Mouse (Mus musculus) retina, embryonic 14.5 days (tissue): Measurements from ENCODE around the gene Tspan17.

Experiments
- DNase-seq: peaks from one replicate; pipeline ENCODE4 v3.0.0-alpha.2; 2015; ENCODE audit warnings: low spot score

Tspan17 gene

DNA sequence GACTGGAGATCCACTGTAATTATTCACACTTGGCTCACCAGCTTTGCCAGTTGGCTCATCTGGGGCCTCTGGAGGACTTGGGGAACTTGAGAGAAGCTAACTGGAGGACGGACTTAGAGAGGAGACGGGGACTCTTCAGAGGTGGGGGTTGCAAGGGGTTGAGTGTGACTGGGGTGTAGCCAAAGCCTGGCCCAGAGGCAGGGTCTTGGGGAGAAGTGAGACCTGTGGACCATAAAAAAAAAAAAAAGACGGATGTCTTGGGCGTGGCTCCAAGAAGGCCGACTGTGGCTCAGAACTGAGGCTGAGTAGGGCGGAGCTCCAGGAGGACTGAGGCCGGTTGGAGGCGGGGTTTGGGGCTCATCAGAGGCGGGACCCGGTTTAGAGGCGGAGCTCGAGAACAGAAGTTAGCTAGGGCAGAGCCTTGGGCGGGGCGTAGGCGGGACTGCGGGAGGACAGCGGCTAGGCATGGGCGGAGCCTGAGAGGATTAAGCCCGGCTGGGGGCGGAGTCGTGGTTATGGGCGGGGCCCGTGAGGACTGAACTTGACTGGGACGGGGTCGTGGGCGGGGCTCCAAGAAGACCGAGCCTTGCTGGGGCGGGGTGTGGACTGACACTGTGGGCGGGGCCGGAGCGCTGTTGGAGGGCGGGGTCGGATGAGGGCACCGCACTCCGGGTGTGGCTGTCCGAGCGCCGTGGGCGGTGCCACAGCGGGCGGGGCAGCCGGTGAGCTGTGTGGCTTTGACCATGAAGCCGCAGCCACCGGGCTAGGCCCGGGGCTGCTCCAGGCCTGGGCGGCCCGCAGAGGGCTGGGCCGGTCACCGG is at the start of gene Tspan17:
Gene Tspan17 (plus strand): TSS at position 638 of the 821 bp plus-strand sequence.
- DNase-seq, result peak; percentile 100

DNA sequence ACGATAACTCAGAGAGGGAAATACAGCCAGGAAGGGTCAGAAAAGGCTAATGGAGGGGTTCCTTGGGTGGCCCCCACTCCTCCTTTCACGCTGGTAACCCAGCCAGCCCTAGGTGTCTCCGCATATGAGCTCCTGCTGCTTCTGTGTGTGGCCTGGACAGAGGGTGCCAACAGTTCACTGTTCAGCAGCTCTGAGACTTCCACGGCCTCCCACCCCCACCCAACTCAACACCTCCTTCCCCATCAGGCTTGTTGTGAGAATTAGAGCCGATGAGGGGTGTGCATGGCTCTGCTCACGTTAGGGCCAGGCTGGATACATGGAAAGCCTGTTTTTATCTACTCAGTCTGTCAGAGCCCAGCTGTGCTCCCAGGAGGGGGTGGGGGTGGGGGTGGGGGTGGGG is 43.1 kb upstream of the Tspan17 start:
- no peak for DNase-seq

DNA sequence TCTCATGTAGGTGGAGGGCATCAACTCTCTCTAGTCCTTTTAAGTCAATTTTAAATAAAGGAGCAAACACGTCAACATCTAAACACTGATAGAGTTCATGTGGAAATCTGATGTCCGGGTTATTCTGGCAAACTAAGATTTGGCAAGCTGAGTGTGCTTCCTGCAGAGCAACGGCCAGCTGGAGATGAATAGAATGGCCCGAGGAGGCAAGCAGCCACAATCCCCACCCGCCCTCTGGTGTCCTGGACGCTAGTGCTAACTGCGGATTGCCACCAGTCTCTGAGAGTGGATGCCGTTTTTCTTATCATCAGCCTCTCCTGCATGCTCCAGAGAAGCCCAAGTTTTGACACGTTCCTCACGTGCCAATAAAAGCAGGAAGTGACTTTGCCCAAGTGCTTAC is 42.3 kb upstream of the Tspan17 start:
- no peak for DNase-seq

DNA sequence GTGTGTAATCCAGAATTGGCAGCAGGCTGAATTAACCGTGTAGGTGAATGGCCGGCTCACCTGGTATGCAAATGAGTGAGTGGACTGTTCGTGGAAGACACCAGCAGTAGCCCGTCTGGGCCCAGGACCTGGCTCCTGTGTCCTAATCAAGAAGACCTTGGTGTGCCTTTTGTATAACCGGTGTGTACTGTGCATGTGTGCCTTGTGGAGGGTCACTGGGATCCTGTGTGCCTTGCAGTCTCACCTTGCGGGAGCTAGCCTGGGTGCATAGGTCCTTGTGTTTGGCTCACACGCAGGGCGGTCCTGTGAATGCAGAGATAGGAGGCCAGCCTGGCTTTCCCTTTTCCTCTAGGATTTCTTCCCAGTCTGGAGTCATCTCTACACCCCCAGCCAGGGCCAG is 41.0 kb upstream of the Tspan17 start:
- no peak for DNase-seq

DNA sequence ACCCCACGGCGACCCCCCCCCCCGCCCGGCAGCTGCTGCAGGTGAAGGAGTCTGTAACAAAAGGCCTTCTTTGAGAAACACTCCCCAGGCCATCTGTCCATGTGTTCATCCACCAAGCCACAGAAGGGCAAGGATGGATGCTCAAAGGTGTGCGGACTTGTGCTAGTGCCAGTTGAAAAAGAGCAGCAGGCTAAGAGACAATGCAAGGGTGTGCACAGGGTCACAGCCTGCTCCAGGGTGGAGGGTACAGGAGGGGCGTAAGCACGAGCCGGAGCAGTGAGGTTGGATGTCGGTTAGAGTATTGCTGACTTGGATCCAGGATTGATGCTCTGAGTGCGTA is 40.5 kb upstream of the Tspan17 start:
- DNase-seq, result no peak

DNA sequence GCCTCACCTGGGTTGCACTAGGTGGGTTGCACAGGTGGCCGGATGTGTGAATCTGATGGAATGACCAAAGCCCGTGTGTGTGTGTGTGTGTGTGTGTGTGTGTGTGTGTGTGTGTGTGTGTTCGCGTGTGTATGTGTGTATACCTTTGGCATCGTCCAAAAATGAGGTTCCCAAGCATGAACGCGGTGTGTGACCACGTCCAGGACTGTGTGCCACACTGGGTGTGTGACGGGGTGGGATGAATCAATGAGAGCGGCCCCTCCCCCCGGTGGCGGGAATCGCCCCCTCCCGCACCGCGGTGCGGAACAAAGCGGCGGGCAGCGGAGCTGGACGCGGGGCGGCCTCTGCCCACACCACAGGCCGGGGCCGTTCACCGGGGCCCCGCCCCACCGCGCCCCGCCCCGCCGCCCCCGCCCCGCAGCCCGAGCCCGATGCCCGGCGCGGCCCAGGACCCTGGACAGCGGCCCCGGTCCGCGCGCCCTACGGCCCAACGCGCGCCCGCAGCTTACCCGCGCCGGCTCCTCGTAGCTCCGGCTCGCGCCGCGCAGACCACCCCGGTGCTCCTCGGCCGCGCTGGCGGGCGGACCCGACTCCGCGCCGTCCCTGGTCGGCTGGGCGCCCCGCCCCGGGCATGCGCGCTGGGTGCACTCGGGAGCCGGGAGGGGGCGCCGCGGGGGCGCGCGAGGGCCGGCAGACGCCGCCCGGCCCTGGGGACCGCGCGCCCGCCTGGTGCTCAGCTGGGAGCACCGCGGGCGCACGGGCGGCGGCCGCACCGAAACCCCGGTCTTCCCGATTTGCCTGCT is 39.9 kb upstream of the Tspan17 start:
- DNase-seq, result peak; percentile 81

DNA sequence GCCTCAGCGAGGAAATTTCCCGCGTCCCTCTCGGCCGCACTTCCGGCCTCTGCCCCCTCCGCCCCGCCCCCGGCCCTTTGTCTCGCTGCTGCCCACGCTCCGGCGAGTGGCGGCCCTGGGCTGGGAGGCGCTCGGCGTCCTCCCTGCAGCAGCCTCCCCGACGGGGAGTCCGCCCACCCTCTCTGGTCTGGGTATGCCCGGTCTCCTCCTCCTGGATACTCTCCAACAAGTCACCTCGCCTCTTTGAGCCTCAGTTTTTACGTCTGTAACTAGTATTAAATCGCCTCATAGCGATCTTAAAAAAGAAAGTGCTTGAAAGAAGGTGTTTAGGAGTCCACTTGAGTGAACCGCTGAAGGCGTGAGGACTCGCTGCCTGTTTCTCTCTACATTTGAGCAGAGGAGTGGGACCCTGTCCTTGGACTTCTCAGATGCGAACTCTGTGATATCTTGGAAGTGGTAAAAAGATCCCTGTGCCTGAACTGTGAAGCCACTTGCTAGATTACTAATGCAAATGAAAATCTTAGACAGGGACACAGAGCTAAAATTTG is 39.2 kb upstream of the Tspan17 start, which contains the start of gene Gprin1:
Gene Gprin1 (minus strand): TSS at position 11 of the 548 bp plus-strand sequence.
- DNase-seq, result no peak

DNA sequence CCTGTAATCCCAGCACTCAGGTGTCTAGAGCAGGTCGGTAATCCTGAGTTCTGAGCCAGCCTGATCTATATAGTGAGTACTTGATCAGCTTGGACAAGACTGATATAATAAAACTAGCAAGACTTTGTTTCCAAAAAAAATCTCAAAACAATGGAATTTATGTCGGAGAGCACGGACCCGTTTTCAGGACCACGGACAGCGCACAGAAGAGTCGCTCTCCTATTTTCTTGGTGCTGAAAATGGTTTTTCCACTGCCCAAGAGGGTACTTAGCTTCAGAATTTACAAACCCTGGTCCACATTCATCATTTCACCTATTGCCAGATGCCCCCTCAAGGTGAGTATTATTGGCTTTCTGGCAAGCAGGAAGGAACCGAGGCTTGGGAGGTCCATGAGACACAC is 38.5 kb upstream of the Tspan17 start:
- DNase-seq, result peak; percentile 70

DNA sequence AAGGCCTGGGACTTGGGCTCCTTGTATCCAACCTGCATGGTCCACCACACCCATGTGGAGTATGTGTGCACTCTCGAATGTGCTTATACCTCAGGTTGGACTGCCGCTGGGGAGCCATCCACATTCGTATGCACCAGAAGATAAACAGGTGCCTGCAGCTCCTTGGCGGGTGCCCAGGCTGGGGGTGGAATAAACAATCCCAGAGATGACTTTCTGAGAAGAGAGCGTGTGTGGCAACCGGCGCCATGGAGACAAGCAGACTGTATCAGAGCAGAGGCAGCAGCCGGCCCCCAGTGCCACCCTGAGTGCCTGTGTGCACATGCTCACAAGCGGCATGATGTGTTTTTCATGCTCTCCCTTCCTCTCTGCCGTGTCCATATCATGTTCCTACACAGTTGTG is 36.5 kb upstream of the Tspan17 start:
- DNase-seq, result no peak

DNA sequence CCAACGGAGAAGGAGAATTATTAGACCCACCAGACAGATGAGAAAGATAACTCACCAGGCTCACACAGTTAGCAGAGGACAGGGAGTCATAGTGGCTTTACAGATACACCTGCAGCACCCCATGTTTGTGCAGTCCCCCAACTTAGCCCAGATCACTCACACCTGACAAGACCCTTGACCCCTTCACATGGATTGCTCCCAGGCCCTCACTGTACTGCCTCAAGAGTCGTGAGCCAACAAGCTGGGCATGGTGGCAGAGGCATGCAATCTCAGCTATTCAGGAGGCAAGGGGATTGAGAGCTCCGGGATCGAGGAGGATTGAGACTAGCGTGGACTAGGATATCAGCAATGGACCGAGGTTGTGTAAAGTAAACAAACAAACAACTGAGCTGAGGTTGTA is 35.4 kb upstream of the Tspan17 start:
- DNase-seq, result no peak

DNA sequence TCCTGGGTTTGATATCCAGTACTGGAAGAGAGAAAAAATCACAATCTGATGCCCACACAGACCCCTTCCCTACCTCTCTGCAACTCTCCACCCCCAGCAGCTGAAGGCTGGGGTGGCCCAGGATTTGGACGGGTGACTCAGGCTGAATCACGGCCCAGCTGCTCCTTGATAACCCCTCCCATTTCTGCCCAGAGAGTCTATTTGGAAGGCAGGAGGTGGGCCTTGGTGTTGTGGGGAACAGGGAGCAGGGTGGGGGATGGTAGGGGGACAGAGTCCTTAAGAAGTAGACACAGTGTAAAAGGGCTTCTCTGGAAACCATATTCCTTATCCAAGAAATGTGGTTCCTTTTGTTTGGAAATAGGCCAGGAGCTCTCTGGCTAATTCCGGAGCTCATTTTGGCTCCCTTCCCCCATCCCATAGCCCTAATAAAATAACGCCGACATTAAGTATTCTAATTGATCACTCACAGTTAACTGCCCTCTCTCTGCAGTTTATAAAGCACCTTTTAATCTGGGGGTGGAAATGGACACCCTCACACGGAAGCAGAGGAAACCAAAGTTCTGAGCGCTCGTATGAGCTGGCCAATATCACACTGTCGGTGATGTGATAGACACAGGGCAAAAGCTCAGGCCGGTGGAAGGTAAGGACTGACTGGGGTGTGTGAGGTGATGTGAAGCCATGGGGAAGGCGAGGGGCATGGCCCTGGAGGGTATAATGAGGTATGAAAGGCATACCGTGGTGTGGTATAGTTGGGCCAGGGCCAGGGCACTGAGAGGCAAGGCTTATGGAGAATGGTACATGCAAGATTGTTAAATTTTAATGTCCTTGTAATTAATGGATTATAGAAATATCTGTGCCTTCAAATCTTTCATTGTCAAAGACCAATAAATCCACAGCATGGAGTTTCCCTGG is 34.8 kb upstream of the Tspan17 start:
- no peak for DNase-seq

DNA sequence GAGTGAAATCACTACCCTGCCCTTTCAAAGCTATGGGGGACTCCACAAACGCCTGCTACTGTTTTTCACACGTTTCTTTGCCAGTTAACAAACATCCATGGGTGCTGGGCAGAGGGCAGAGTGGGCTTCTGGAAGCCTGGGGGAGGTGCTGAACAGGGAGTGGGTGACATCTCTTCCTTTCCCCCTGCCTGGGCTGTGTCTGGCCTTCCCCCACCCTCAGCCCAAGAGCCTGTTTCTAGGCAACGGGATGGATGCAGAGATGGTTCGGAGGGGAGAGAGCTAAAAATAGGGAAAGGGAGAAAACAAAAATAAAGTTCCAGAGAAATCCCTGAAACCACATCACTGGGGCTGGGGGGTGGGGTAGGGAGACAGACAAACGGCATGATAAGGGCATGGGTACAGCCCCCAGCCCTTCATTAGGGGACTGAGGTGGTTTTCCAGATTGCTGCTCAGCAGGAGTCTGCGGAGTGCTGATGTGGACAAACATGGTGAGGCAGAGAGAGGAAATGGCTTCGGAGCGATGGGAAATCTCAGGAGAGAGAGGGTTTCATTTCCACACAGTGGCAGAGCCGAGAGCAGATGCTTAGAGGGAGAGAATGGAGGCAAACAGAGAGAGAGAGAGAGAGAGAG is 33.9 kb upstream of the Tspan17 start:
- DNase-seq, result no peak

DNA sequence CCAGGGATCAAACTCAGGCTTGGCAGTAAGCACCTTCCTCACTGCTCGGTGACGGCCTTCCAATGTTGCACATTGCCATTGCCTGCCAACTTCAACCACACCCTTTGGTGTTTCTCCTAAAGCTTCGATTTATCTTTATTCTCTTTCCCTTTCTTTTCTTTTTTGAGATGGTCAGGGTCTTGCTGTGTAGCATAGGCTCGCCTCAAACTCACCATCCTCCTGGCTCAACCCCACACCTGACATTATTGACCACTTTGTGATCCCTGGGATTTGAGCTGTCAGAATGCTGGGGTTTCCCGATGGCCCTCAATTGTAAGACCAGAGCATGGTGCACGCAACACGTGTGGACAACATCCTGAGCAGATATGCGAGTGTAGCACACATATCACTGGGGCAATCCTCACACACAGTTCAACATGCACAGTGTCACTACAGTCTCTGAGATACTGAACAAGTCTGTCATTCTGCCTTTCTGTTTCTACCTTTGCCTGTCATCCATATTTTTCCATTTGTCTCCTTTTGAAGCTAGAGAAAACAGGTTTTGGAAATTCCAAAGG is 32.9 kb upstream of the Tspan17 start:
- no peak for DNase-seq

DNA sequence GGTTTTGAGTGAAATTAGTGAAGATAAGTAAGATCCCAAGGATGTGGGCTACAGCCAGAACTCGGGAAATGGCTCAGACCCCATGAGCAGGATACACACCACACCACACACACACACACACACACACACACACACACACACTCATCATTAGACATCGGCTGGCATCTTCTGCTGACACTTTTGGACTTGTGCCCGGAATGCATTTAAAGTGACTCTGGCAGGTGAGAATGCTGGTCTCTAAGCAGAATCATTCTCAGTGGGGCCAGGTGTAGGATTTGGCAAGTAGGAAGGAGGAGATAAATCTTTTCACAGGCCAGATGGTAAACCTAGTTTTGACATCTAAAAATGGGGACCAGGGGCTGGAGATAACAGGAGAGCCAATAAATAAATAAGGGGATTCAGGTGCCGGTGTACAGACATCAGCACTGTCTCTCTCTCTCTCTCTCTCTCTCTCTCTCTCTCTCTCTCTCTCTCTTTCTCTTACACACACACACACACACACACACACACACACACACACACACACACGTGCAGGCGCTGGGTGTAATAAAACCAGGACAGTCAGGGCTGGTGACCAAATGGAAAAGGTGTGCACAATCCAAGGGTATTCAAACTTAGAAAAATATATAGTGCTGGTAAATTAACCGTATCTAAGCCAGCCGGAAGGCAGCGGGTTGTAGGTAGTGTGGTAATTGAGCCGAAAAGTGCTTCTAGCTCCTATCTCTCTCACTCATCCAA is 31.9 kb upstream of the Tspan17 start:
- DNase-seq, result no peak

DNA sequence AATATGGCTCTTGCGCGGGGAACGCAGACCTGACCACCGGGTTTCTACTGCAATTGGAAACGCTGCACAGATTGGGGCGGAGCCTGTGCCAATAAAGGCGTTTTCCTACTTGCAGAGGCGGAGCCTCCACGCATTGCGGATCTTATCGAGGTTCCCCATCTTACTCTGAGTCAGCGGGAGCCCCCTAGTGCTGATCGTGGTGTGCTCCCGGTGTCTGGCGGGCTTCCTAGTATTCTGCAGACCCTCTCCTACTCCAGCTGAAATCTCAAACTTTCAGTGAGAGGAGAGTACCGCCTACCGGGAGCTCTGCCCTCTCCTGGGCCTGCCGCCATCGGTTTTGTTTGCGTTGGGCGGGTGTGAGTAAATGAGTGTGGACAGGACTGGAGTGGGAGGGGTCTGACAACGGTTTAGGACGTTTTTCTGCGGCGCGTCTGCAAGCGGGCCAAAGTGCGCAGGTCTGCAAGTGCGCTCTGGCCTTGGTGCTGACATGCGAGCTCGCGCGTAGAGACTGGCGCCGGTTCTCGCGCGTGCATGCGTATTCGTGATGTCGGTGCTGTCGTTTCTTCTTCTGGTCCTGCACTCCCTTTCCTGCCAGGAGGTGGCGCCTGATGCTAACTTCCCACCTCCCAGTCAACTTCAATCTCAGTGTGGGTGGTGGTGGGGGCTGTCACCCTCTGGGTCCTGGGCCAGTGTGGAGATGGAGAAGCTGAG is 31.0 kb upstream of the Tspan17 start:
- DNase-seq, result peak; percentile 94

DNA sequence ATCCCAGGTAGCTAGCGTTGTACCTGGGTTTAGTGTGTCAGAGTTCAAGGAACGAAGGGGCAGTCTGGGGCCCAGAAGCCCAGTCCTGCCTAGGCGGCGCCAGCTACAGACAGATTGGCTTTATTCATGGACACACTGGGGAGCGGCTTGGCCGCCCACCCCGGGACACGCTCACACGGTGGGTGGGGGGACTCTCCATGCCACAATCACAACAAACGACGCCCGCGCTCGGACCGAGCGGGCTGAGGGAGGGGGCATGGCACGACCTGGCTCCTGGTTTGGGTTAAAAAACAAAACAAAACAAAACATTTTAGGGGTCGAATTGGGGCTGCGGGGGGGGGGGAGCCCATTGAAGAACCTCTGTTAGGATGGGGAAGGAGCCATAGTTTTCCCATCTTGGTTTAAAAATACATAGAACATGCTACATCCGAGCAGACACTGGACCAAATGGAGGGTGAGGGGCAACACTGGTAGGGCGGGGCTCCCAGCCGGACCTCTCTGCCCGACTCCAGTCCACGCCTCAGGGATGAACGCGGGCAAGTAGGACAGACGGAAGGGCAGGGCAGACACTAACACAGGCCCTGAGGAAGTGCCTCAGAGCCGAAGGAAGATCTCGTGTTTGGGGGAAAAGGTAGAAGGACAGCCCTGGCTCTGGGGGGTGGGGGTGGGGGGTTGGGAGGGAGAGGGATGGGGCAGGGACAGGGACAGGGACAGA is 30.3 kb upstream of the Tspan17 start:
- peak; percentile 31 for DNase-seq

DNA sequence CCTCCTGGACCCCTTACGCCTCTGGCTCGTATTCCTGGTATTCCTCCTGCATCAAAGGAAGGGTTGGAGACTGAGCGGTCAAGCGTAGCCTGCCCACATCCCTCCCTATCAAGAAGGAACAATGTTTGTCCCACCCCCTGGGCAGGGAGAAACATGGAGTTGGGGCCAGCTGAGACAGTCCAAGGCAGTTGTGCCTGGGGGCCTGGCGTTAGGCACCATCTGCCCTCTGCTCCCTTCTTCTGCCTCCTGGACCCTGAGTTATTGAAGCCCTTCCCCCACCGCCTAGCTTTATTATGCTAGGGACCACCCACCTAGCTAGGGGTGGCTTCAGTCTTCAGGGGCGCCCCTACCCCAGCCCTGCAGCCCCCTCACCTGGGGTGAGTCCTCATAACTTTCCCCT is 29.7 kb upstream of the Tspan17 start:
- DNase-seq, result peak; percentile 35

DNA sequence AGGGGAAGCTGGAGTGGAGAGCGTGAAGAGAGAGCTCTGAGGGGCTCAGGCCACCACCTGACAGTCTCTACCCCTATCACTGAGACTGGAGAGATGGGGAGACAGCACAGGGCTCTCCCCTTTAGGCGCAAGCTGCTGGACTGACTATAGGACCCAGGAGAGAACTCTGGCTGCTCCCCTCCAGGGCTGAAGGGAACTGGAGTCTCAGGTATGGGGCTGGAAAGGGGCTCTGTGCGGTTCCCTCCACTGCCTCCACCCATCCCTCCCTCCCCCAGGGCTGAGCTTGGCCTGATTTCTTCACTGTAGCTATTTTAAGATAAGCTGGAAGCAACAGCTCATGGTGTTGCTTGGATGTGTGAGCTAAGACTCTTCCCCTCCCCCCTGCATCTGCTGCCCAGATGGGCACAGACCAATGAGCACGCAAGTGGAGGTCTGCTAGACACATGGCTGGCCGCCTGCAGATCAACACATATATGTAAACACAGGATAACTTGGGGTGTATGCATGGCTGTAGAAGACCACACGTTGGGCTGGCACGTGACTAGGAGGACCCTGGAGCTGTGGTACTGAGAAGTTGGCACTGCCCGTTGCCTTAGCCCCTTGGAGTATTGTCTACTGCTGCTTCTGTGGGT is 28.9 kb upstream of the Tspan17 start:
- peak; percentile 61 for DNase-seq

DNA sequence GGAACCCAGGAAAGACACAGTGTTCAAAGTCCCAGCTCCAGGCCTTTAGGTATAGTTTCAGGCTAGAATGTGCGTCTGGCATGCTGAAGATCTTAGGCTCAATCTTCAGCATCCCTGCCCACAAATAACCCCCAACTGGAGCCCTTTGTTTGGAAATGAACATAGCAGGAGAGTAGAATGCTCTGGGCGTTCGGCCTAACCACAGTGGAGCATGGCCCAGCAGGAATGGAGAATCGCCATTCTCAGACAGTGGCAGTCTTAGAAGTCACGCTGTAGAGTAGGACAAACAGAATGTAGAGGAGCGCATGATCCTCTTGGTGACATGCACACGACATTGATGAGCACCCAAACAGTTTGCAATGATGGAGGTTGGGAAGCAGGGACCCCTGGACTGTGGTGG is 28.3 kb upstream of the Tspan17 start:
- no peak for DNase-seq
